Mouse (Mus musculus) lung, postnatal 0 days (tissue): ENCODE measurements around the gene Gm20388.

Source experiments
- CTCF ChIP-seq: IDR thresholded peaks from 2 replicates; pipeline ENCODE4 v1.5.1; 2016; ENCODE audit warnings: antibody characterized with exemption, mild to moderate bottlenecking
- EP300 ChIP-seq: IDR thresholded peaks from 2 replicates; pipeline ENCODE4 v1.6.1; 2016; ENCODE audit warnings: antibody characterized with exemption, mild to moderate bottlenecking, control low read depth

DNA sequence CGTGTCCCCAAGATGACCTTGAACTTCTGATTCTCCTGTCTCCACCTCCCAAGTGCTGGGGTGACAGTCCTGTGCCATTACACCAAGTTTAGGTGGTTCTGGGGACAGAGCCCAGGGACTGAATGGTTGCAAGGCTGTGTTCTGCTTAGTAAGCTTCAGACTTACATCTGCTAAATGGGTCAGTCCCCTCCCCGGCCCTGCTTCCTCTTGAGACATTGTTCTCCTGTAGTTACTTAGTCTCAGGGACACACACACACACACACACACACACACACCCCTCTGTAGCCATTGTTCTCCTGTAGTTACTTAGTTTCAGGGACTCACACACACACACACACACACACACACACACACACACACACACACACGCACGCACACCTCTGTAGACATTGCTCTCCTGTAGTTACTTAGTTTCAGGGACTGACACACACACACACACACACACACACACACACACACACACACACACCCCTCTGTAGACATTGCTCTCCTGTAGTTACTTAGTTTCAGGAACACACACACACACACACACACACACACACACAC lies 1037.5 kb downstream of the Gm20388 start:
- TF ChIP-seq CTCF (no peak), EP300 (no peak)
